ENCODE assay signal across 14 mouse cellular contexts in the genomic region with DNA sequence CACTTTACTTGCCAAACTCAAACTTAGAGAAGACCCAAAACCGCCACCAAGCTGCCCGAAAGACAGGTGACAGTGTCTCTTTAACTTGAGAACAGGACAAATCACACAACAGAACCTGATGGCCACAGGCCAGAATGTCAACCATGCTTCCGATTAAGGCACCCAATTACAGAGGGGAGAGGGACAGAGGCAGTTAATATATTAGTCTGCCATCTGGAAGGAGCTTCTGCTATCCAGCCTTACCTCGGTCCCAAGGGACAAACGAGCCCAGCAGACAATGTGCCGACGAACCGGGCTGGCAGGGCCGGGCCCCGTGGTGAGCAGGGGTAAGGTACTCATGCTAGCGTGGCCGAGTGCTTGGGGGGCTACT.
"Had no signal": no experiment of that assay in that cellular context is flagged by ENCODE, and none has a peak within 500 bp of the region (broad histone marks: within the 10 kb centered on the region; RNA-seq: fewer than 3 reads in every experiment).

No protein-coding gene starts in this region.

- DNase-seq: kidney, postnatal 25 days; lung, embryonic 14.5 days; lung, postnatal 10 days; lung, postnatal 4 days; retina, postnatal 1 day; right cerebral cortex, postnatal 4 days; spleen, adult 18-20 months; thymus, adult 2 months; thymus, postnatal 25 days had no signal

- H3K4me2 ChIP-seq: limb, embryonic 15.5 days; liver, embryonic 12.5 days; lung, embryonic 14.5 days had no signal

- H3K4me3 ChIP-seq: left cerebral cortex, adult 2 months; limb, embryonic 15.5 days; liver, embryonic 12.5 days; midbrain, embryonic 10.5 days; myocyte had no signal

- H3K9me3 ChIP-seq: limb, embryonic 15.5 days; liver, embryonic 12.5 days; midbrain, embryonic 10.5 days had no signal

- H3K27me3 ChIP-seq: limb, embryonic 15.5 days; liver, embryonic 12.5 days had no signal

- H3K27ac ChIP-seq: left cerebral cortex, adult 2 months; limb, embryonic 15.5 days; liver, embryonic 12.5 days had no signal

- H3K9ac ChIP-seq: limb, embryonic 15.5 days; liver, embryonic 12.5 days; lung, embryonic 14.5 days had no signal

- ATAC-seq: liver, embryonic 12.5 days had no signal
